Mouse (Mus musculus) gastrocnemius, postnatal 36 days (tissue): ENCODE data around the gene Btf3. TPM values are rescaled to one million over a fixed set of nuclear protein-coding genes. Genes with fewer than 3 reads are reported as not detected.

Experiments used
- DNase-seq, 2 experiments: peaks; one replicate each; pipeline ENCODE4 v3.0.0; 2022
- intact Hi-C: fragments of 180-260 bp; cut with DNase I; formaldehyde crosslinking; loops from one replicate; pipeline ENCODE4 v1.15.1; 2025
- total RNA-seq, 2 experiments: library from RNA; stranded (reverse); gene quantifications; 2 replicates each; pipeline ENCODE4 v1.2.3; 2021

Btf3 gene
- total RNA-seq, 2 experiments from 2014 or later = 186 to 222 TPM

- intact Hi-C loops = no loop called here
- no peak for DNase-seq
Measured at GRCm38 (mm10) chr13:98352381-98352975, 35.7 kb upstream of the Btf3 start.

- DNase-seq = no peak
- intact Hi-C loops = no loop called here
Measured at GRCm38 (mm10) chr13:98351527-98351926, 34.7 kb upstream of the Btf3 start.

- DNase-seq = no peak
- intact Hi-C loops = no loop called here
Measured at GRCm38 (mm10) chr13:98349491-98349890, 32.7 kb upstream of the Btf3 start.

GRCm38 (mm10) chr13:98340506-98340905 lies 23.7 kb upstream of the Btf3 start:
- DNase-seq = no peak

GRCm38 (mm10) chr13:98336205-98336604 lies 19.4 kb upstream of the Btf3 start:
- intact Hi-C loops = no loop called here
- no peak for DNase-seq

More at GRCm38 (mm10) chr13:98340506-98340905, 23.7 kb upstream of the Btf3 start:
- intact Hi-C loops = no loop called here

GRCm38 (mm10) chr13:98332106-98332505 lies 15.3 kb upstream of the Btf3 start:
- intact Hi-C loops = no loop called here
- DNase-seq = no peak

- intact Hi-C loops = no loop called here
Measured at GRCm38 (mm10) chr13:98325034-98325433, 8.2 kb upstream of the Btf3 start.

GRCm38 (mm10) chr13:98317911-98318310 lies 1.1 kb upstream of the Btf3 start:
- no peak for DNase-seq
- intact Hi-C loops = loop anchor here (5.0 kb wide), 1 partner anchor 56 kb away; the partner anchor contains the start of genes Ankra2 and Utp15

More at GRCm38 (mm10) chr13:98325034-98325433, 8.2 kb upstream of the Btf3 start:
- no peak for DNase-seq

- intact Hi-C loops = loop anchor here (5.0 kb wide), 1 partner anchor 55 kb away; the partner anchor contains the start of genes Ankra2 and Utp15
Measured at GRCm38 (mm10) chr13:98317246-98317677, 456 bp upstream of the Btf3 start.

GRCm38 (mm10) chr13:98316140-98316479 lies 696 bp downstream of the Btf3 start:
- no peak for DNase-seq
- intact Hi-C loops = loop anchor here (5.0 kb wide), 1 partner anchor 54 kb away; the partner anchor contains the start of genes Ankra2 and Utp15

More at GRCm38 (mm10) chr13:98317246-98317677, 456 bp upstream of the Btf3 start:
- DNase-seq = no peak

- no peak for DNase-seq
- intact Hi-C loops = loop anchor here (5.0 kb wide), 1 partner anchor 53 kb away; the partner anchor contains the start of genes Ankra2 and Utp15
Measured at GRCm38 (mm10) chr13:98315124-98315523, 1.7 kb downstream of the Btf3 start.

- DNase-seq = no peak
- intact Hi-C loops = no loop called here
Measured at GRCm38 (mm10) chr13:98313631-98314030, 3.2 kb downstream of the Btf3 start.

- no peak for DNase-seq
- intact Hi-C loops = no loop called here
Measured at GRCm38 (mm10) chr13:98311597-98311996, 5.2 kb downstream of the Btf3 start.

GRCm38 (mm10) chr13:98308724-98309123 lies 8.1 kb downstream of the Btf3 start:
- intact Hi-C loops = no loop called here
- no peak for DNase-seq

- DNase-seq = no peak
- intact Hi-C loops = no loop called here
Measured at GRCm38 (mm10) chr13:98308004-98308403, 8.8 kb downstream of the Btf3 start.

- intact Hi-C loops = no loop called here
- no peak for DNase-seq
Measured at GRCm38 (mm10) chr13:98306852-98307475, 9.8 kb downstream of the Btf3 start.

GRCm38 (mm10) chr13:98306393-98306792 lies 10.4 kb downstream of the Btf3 start:
- intact Hi-C loops = no loop called here

GRCm38 (mm10) chr13:98305257-98305656 lies 11.5 kb downstream of the Btf3 start:
- no peak for DNase-seq
- intact Hi-C loops = no loop called here

More at GRCm38 (mm10) chr13:98306393-98306792, 10.4 kb downstream of the Btf3 start:
- DNase-seq = no peak

- DNase-seq = peak; percentile 36 to 55
- intact Hi-C loops = no loop called here
Measured at GRCm38 (mm10) chr13:98298833-98299758, 17.7 kb downstream of the Btf3 start.

GRCm38 (mm10) chr13:98297883-98298482 lies 18.8 kb downstream of the Btf3 start:
- no peak for DNase-seq
- intact Hi-C loops = no loop called here
